Mouse (Mus musculus) CH12.LX (cell line): ENCODE data around the gene Slc39a8. TPM values are rescaled to one million over a fixed set of nuclear protein-coding genes. Genes with fewer than 3 reads are reported as not detected.

Experiments
- DNase-seq: peaks from one replicate; pipeline ENCODE4 v3.0.0-alpha.2; 2013; ENCODE audit errors: extremely low read depth
- H3K27ac ChIP-seq: 2 replicates; pipeline ENCODE4 v1.5.1; 2012; ENCODE audit warnings: low read depth, mild to moderate bottlenecking, control low read depth, moderate library complexity; ENCODE audit not compliant: insufficient read depth
- H3K27me3 ChIP-seq: replicated peaks from 2 replicates; pipeline ENCODE3; 2012; ENCODE audit warnings: inconsistent platforms
- H3K36me3 ChIP-seq, 2 experiments: replicated peaks in 1 of 2; 2 replicates each; pipeline versions ENCODE3 to v1.6.1; 2012; ENCODE audit warnings: inconsistent platforms in 1 of 2, low read length in 1 of 2, mild to moderate bottlenecking in 1 of 2, mixed read lengths in 1 of 2, moderate library complexity in 1 of 2; ENCODE audit not compliant: control insufficient read depth in 1 of 2, insufficient read depth in 1 of 2
- H3K4me1 ChIP-seq, 2 experiments: 2 replicates each; pipeline ENCODE4 v1.6.1; 2012; ENCODE audit warnings: inconsistent platforms in 1 of 2, moderate library complexity in 1 of 2; ENCODE audit not compliant: insufficient read depth in 2 of 2, control insufficient read depth in 1 of 2
- H3K4me2 ChIP-seq: 2 replicates; pipeline ENCODE4 v1.6.1; 2012; ENCODE audit warnings: low read depth, mild to moderate bottlenecking, control low read depth; ENCODE audit not compliant: poor library complexity, insufficient read depth, severe bottlenecking
- H3K4me3 ChIP-seq, 3 experiments: fragments of 150-350 bp in 1 of 3; sonication (generic) in 1 of 3; replicated peaks in 1 of 3; 2 replicates each; pipeline versions ENCODE3 to v1.5.1; 2011 to 2012; ENCODE audit warnings: low read depth in 2 of 3, low read length in 2 of 3, mild to moderate bottlenecking in 2 of 3, moderate library complexity in 2 of 3, control low read depth in 1 of 3, improper control_type of control experiment in 1 of 3, inconsistent platforms in 1 of 3, mixed read lengths in 1 of 3; ENCODE audit not compliant: poor library complexity in 1 of 3
- H3K79me2 ChIP-seq: replicated peaks from 2 replicates; pipeline ENCODE4 v1.6.1; 2012; ENCODE audit warnings: mild to moderate bottlenecking, moderate library complexity; ENCODE audit not compliant: control insufficient read depth, poor library complexity, insufficient read depth, severe bottlenecking; ENCODE audit errors: extremely low read depth
- H3K9ac ChIP-seq: 2 replicates; pipeline ENCODE4 v1.6.1; 2012; ENCODE audit warnings: low read depth, mild to moderate bottlenecking, control low read depth, moderate library complexity; ENCODE audit not compliant: insufficient read depth
- H3K9me3 ChIP-seq: replicated peaks from 2 replicates; pipeline ENCODE3; 2012; ENCODE audit warnings: low read length, inconsistent platforms, mixed read lengths
- CHD1 ChIP-seq: IDR thresholded peaks from 2 replicates; pipeline ENCODE4 v1.6.1; 2012; ENCODE audit warnings: low read depth, low read length, improper control_type of control experiment, inconsistent platforms
- CTCF ChIP-seq, 2 experiments: IDR thresholded peaks in 1 of 2; conservative IDR thresholded peaks in 1 of 2; 2 replicates each; pipeline ENCODE4 v1.5.1; 2011 to 2012; ENCODE audit warnings: low read depth in 2 of 2, low read length in 2 of 2, improper control_type of control experiment in 1 of 2, inconsistent platforms in 1 of 2, mild to moderate bottlenecking in 1 of 2, moderate library complexity in 1 of 2
- EP300 ChIP-seq: IDR thresholded peaks from 2 replicates; pipeline ENCODE4 v1.6.1; 2011; ENCODE audit warnings: low read length, improper control_type of control experiment
- ETS1 ChIP-seq: conservative IDR thresholded peaks from 2 replicates; pipeline ENCODE4 v1.6.1; 2012; ENCODE audit warnings: low read depth, mild to moderate bottlenecking, inconsistent platforms, low read length, improper control_type of control experiment, moderate library complexity
- JUND ChIP-seq: conservative IDR thresholded peaks from 2 replicates; pipeline ENCODE4 v1.6.1; 2011; ENCODE audit warnings: low read depth, low read length, improper control_type of control experiment
- KAT2A ChIP-seq: IDR thresholded peaks from 2 replicates; pipeline ENCODE4 v1.6.1; 2012; ENCODE audit warnings: low read length, improper control_type of control experiment, inconsistent platforms; ENCODE audit not compliant: insufficient replicate concordance
- MAFK ChIP-seq: IDR thresholded peaks from 2 replicates; pipeline ENCODE4 v1.6.1; 2011; ENCODE audit warnings: low read length, improper control_type of control experiment; ENCODE audit not compliant: insufficient replicate concordance
- MAX ChIP-seq: IDR thresholded peaks from 2 replicates; pipeline ENCODE4 v1.6.1; 2011; ENCODE audit warnings: low read length, improper control_type of control experiment
- MEF2A ChIP-seq: IDR thresholded peaks from 2 replicates; pipeline ENCODE4 v1.6.1; 2014; ENCODE audit warnings: low read depth, mild to moderate bottlenecking, inconsistent platforms, low read length, improper control_type of control experiment, borderline replicate concordance
- MXI1 ChIP-seq: IDR thresholded peaks from 2 replicates; pipeline ENCODE4 v1.6.1; 2011; ENCODE audit warnings: mild to moderate bottlenecking, low read depth, low read length, improper control_type of control experiment
- NELFE ChIP-seq: IDR thresholded peaks from 2 replicates; pipeline ENCODE4 v1.6.1; 2011; ENCODE audit warnings: low read depth, low read length, improper control_type of control experiment
- NRF1 ChIP-seq: IDR thresholded peaks from 2 replicates; pipeline ENCODE4 v1.6.1; 2014; ENCODE audit warnings: low read depth, mild to moderate bottlenecking, inconsistent platforms, low read length, improper control_type of control experiment, moderate library complexity
- RAD21 ChIP-seq: IDR thresholded peaks from 2 replicates; pipeline ENCODE4 v1.6.1; 2011; ENCODE audit warnings: low read depth, mild to moderate bottlenecking, low read length, improper control_type of control experiment, moderate library complexity
- USF1 ChIP-seq: IDR thresholded peaks from 2 replicates; pipeline ENCODE4 v1.6.1; 2014; ENCODE audit warnings: low read depth, mild to moderate bottlenecking, inconsistent platforms, low read length, improper control_type of control experiment
- ZMIZ1 ChIP-seq: IDR thresholded peaks from 2 replicates; pipeline ENCODE4 v1.6.1; 2012; ENCODE audit warnings: low read depth, mild to moderate bottlenecking, inconsistent platforms, low read length, improper control_type of control experiment
- ZNF384 ChIP-seq: IDR thresholded peaks from 2 replicates; pipeline ENCODE4 v1.6.1; 2012; ENCODE audit warnings: low read depth, low read length, improper control_type of control experiment, inconsistent platforms
- dilution Hi-C: fragments of 300-500 bp; cut with MboI; formaldehyde crosslinking; loops from 2 replicates; pipeline ENCODE4 v1.14.3; 2020; ENCODE audit warnings: low sequenced_read_pairs; ENCODE audit not compliant: extremely low pct_unique_long_range_greater_than_20kb, extremely low pct_ligation_motif_present
- in situ Hi-C: fragments of 300-500 bp; cut with MboI; formaldehyde crosslinking; loops from 3 replicates; pipeline ENCODE4 v1.14.3; 2019; ENCODE audit warnings: low sequenced_read_pairs, low pct_ligation_motif_present, low pct_unique_long_range_greater_than_20kb, mixed read lengths
- polyA plus RNA-seq: library from polyadenylated mRNA; unstranded; fragments of >175 nt; gene quantifications from 2 replicates; pipeline ENCODE4 v1.2.1, GENCODE M21; 2012; ENCODE audit warnings: low read depth; ENCODE audit not compliant: insufficient read length
- total RNA-seq, 2 experiments: library from RNA; depleted of rRNA; stranded (reverse); fragments of 300-350 nt in 1 of 2; fragments of >200 nt in 1 of 2; gene quantifications; 2 replicates each; pipeline ENCODE4 v1.2.3; 2012 to 2014

Slc39a8 gene
- total and polyA plus RNA-seq, 3 experiments = 0.30 to 1.2 (median 0.64) TPM

DNA sequence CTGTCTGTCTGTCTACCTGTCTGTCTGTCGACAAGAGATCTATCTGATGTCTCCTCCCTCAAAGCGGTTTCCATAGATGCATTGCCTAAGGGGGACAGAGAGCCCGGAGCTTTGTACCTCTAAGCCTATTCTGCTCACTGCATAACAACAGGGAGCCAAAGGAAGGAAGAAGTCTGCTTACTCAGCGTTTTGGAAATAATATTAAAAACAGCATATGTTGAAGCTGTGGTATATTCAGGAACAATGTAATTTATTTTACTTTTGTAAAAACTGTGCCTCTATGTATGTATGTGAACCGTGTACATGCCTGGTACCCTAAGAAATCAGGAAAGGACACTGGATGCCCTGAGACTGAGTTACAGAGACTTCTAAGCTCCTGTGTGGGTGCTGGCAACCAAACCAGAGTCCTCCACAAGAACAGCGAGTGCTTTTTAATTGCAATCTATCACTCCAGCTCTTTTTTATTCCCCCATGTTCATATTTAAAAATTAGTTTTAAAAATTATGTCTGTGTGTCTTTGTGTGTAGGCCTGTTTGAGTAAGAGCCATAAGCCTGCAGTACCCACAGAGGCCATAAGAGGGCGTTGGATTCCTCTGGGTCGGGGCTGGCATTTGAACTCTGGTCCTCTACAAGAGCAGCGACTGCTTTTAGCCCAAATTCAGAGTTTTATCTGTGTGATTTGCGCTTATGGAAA, 28.7 kb downstream of the Slc39a8 start:
- in situ Hi-C loops (no loop called here), dilution Hi-C loops (no loop called here)
- Histone ChIP-seq H3K27ac (no peak overlapping the region), H3K9ac (no peak overlapping the region), H3K9me3 (no peaks in the 10 kb centered on the region)
- TF ChIP-seq CTCF (conservative IDR thresholded peaks at IDR 0.05 in 1 of 2, IDR thresholded peaks at IDR 0.05 in 1 of 2; ENCODE audit: low read depth in 2 of 2, low read length in 2 of 2) (peak; percentile 53 to 55; a peak in 3 of 4 replicates), NRF1 (no peak), MAFK (peak; percentile 88)
- TF ChIP-seq, all 38 proteins: peak for 2
- Histone ChIP-seq H3K4me2 (no peak overlapping the region), H3K79me2 (no peaks in the 10 kb centered on the region), H3K4me3 (no peak overlapping the region), H3K36me3 (no peaks in the 10 kb centered on the region), H3K4me1 (peaks cover 7 to 10% of the 10 kb centered on the region in 2 experiments; a peak in 3 of 4 replicates), H3K27me3 (no peaks in the 10 kb centered on the region)
- DNase-seq = peak; percentile 10

- no peak for TF ChIP-seq ETS1
- TF ChIP-seq NELFE = no peak
- no peak for TF ChIP-seq RAD21
- TF ChIP-seq USF1 = no peak
- no peak for TF ChIP-seq MEF2A
- no peak for TF ChIP-seq MXI1
- TF ChIP-seq ZMIZ1 = no peak
- no peak for TF ChIP-seq EP300
- TF ChIP-seq, all 38 proteins: peak for 0
- Histone ChIP-seq H3K27me3 (no peaks in the 10 kb centered on the region), H3K9ac (no peak overlapping the region), H3K79me2 (no peaks in the 10 kb centered on the region), H3K4me3 (no peak overlapping the region), H3K9me3 (no peaks in the 10 kb centered on the region), H3K4me1 (peaks cover 7 to 10% of the 10 kb centered on the region in 2 experiments; a peak in 3 of 4 replicates), H3K27ac (no peak overlapping the region), H3K36me3 (no peaks in the 10 kb centered on the region), H3K4me2 (no peak overlapping the region)
- dilution Hi-C loops (no loop called here), in situ Hi-C loops (no loop called here)
- no peak for DNase-seq
These were observed 29.4 kb downstream of the Slc39a8 start for GRCm38 (mm10) chr3:135854298-135854984.

GRCm38 (mm10) chr3:135854985-135855340, 29.9 kb downstream of the Slc39a8 start:
- dilution Hi-C loops (no loop called here), in situ Hi-C loops (no loop called here)
- Histone ChIP-seq H3K9ac (no peak overlapping the region), H3K4me2 (no peak overlapping the region), H3K36me3 (no peaks in the 10 kb centered on the region), H3K9me3 (no peaks in the 10 kb centered on the region), H3K4me3 (no peak overlapping the region), H3K27me3 (no peaks in the 10 kb centered on the region), H3K4me1 (peaks cover 7 to 10% of the 10 kb centered on the region in 2 experiments; a peak in 3 of 4 replicates), H3K79me2 (no peaks in the 10 kb centered on the region), H3K27ac (no peak overlapping the region)
- TF ChIP-seq CHD1 (no peak), ZNF384 (peak; percentile 46; the same call in 1 of the 2 replicates), JUND (no peak), KAT2A (no peak), MAX (no peak), MEF2A (no peak)
- no peak for DNase-seq
